Mouse (Mus musculus): ENCODE results near the gene Btn2a2. TPM values are rescaled to one million over a fixed set of nuclear protein-coding genes. Genes with fewer than 3 reads are reported as not detected.

The Btn2a2 gene
- polyA plus RNA-seq, 1 experiment, result not detected

DNA sequence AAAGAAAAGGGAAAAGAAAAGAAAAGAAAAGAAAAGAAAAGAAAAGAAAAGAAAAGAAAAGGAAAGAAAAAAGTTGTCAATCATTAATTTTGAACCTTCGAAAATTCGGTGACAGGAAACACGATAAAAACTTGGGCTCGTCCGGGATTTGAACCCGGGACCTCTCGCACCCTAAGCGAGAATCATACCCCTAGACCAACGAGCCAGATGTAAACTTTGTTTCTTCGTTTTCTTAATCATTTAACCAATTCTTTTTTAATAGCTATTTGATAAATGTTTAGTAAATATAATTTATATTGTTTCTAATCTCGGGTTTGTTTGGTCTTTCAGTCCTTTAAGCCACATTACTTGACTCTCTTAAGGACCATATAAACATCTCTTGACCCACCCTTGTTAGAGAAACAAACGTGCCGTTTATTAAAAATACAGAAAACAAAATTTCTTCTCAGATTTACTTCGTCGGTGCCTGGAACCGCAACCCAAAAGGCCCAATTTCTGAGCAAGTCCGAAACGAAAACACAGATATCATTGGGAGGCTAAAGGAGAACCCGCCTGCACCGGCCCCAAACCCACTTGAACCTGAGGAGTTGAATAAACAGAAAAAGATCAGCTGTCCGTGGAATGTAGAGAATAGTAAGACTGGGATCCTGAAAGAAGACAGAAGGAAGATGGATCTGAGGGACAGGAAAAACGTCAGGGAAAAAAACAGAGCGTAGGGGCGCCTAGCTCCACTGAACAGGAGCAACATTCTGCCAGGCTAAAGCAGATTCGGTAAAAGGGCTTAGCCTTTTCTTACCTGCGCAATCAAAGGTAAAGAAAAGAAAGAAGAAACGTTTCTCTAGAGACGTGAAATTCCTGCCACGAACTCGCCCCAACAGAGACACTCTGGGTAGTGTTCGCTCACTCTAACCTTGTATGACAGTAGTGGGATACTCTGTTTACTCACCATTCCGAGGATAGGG is 51.5 kb downstream of the Btn2a2 start:
- H3K4me1 ChIP-seq (ENCODE audit: control insufficient read depth, insufficient read depth, low read length), result no peaks in the 10 kb centered on the region
- DNase-seq, result peak; percentile 81
- WGBS, result under 1% methylated on average over 32 of the region's 32 CpGs

DNA sequence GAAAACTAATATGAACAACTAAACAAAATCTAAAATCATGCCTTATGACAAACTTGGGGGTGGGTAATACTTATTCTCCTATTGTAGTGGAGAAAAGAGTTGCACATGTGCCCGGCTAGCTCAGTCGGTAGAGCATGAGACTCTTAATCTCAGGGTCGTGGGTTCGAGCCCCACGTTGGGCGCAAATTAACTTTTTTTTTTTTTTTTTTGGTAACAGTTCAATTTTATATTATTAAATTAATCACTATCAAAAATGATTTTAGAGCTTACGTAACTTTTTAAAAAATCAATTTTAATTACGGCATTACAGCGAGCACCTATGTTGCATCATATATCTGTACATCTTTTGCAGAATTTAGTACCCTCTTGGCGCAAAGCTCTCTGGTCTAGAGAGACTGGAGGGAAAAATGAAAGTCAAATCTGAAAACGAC is 52.4 kb downstream of the Btn2a2 start:
- no peak overlapping the region for H3K4me3 ChIP-seq (ENCODE audit: insufficient read depth, low read depth, low read length)
- no peaks in the 10 kb centered on the region for H3K36me3 ChIP-seq (ENCODE audit: control insufficient read depth, insufficient read depth, low read length)
- H3K4me1 ChIP-seq (ENCODE audit: control insufficient read depth, insufficient read depth, low read length), result no peaks in the 10 kb centered on the region
- H3K27me3 ChIP-seq (replicated peaks; ENCODE audit: control insufficient read depth, insufficient read depth, low read length), result no peaks in the 10 kb centered on the region
- DNase-seq, result peak; percentile 68
- no peak overlapping the region for H3K27ac ChIP-seq (ENCODE audit: insufficient read depth, low read depth, low read length)
- 4% methylated on average over 11 of the region's 11 CpGs for WGBS
- TF ChIP-seq POLR2A (IDR thresholded peaks at IDR 0.05; ENCODE audit: low read depth, low read length), result no peak
- no peak for TF ChIP-seq CTCF (conservative IDR thresholded peaks at IDR 0.05; ENCODE audit: insufficient read depth, insufficient read length, low read depth, low read length)

More for the DNA sequence above, 51.5 kb downstream of the Btn2a2 start:
- Histone ChIP-seq H3K27me3 (replicated peaks; ENCODE audit: control insufficient read depth, insufficient read depth, low read length) (no peaks in the 10 kb centered on the region), H3K4me3 (ENCODE audit: insufficient read depth, low read depth, low read length) (peak overlapping the region; percentile 66), H3K36me3 (ENCODE audit: control insufficient read depth, insufficient read depth, low read length) (no peaks in the 10 kb centered on the region), H3K27ac (ENCODE audit: insufficient read depth, low read depth, low read length) (peak overlapping the region; percentile 56; the same call in 1 of the 2 replicates)
- no peak for TF ChIP-seq POLR2A (IDR thresholded peaks at IDR 0.05; ENCODE audit: low read depth, low read length)
- TF ChIP-seq CTCF (conservative IDR thresholded peaks at IDR 0.05; ENCODE audit: insufficient read depth, insufficient read length, low read depth, low read length), result no peak

DNA sequence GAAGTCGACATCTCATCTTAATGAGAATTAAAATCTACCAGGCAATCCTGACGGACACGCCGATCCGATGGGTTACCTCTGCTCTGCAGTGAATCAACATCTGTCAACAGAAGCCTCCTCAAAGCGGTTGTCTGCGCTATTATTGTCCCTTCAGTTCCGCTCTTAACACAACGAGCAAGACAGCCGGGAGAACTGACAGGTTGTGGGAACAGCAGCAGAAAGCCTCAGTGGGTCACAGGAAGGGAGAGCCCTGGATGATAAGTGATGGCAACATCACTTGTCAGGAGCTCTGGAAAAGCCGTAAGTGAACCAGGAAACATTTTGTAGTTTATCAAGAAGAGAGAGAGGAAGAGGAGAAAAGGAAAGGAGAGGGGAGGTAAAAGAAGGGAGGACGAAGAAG is 53.0 kb downstream of the Btn2a2 start:
- DNase-seq, result no peak
- H3K4me3 ChIP-seq (ENCODE audit: insufficient read depth, low read depth, low read length), result peak overlapping the region; percentile 31; the same call in 1 of the 2 replicates
- no peaks in the 10 kb centered on the region for H3K4me1 ChIP-seq (ENCODE audit: control insufficient read depth, insufficient read depth, low read length)
- 23% methylated on average over 12 of the region's 12 CpGs for WGBS
- no peak overlapping the region for H3K27ac ChIP-seq (ENCODE audit: insufficient read depth, low read depth, low read length)
- H3K36me3 ChIP-seq (ENCODE audit: control insufficient read depth, insufficient read depth, low read length), result no peaks in the 10 kb centered on the region
- TF ChIP-seq CTCF (conservative IDR thresholded peaks at IDR 0.05; ENCODE audit: insufficient read depth, insufficient read length, low read depth, low read length) (no peak), POLR2A (IDR thresholded peaks at IDR 0.05; ENCODE audit: low read depth, low read length) (no peak)
- H3K27me3 ChIP-seq (replicated peaks; ENCODE audit: control insufficient read depth, insufficient read depth, low read length), result no peaks in the 10 kb centered on the region

DNA sequence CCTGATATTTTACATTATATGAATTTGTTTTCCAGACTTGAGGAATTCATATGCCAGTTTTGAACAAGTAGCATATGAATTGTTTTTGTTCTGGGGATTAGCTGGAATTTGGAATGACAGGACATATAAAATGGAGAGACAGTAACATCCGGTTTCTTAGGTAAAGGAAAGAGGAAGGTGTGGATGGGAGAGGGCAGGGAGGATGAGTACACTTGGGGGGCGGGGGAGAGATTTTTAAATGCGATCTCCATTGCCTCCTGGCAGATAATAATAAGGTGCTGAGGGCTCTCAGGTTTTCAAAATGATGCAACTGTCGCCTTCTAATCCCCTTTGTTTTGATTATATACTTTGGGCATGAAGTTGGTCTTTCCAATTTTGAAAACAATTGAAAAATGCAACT is 53.4 kb downstream of the Btn2a2 start:
- Histone ChIP-seq H3K27me3 (replicated peaks; ENCODE audit: control insufficient read depth, insufficient read depth, low read length) (no peaks in the 10 kb centered on the region), H3K4me3 (ENCODE audit: insufficient read depth, low read depth, low read length) (no peak overlapping the region), H3K36me3 (ENCODE audit: control insufficient read depth, insufficient read depth, low read length) (no peaks in the 10 kb centered on the region), H3K27ac (ENCODE audit: insufficient read depth, low read depth, low read length) (no peak overlapping the region), H3K4me1 (ENCODE audit: control insufficient read depth, insufficient read depth, low read length) (no peaks in the 10 kb centered on the region)
- TF ChIP-seq CTCF (conservative IDR thresholded peaks at IDR 0.05; ENCODE audit: insufficient read depth, insufficient read length, low read depth, low read length) (no peak), POLR2A (IDR thresholded peaks at IDR 0.05; ENCODE audit: low read depth, low read length) (no peak)
- no peak for DNase-seq
- 56% methylated on average over 4 of the region's 4 CpGs for WGBS

DNA sequence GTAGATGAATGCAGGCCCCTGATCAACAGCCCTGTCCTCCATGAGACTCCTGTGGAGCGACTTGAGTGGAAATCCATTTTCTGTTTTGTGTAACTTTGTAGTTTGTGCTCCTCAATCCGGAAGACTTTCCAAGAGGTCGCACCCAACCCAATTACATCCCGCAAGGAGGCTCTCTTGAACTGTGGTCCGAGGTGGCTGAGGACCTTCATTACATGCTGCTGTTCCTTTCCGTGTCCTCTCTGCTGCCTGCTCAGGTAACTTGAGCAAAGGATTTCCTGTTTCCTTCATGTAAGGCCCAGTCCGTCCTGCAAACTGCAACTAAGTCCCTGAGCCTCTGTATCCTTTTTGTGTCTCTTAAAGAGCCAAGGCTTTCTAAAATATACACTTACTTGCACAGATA is 54.2 kb downstream of the Btn2a2 start:
- DNase-seq, result no peak
- WGBS, result 66% methylated on average over 7 of the region's 7 CpGs
- Histone ChIP-seq H3K4me1 (ENCODE audit: control insufficient read depth, insufficient read depth, low read length) (peaks cover 3% of the 10 kb centered on the region; the same call in 1 of the 2 replicates), H3K27me3 (replicated peaks; ENCODE audit: control insufficient read depth, insufficient read depth, low read length) (no peaks in the 10 kb centered on the region), H3K27ac (ENCODE audit: insufficient read depth, low read depth, low read length) (no peak overlapping the region), H3K36me3 (ENCODE audit: control insufficient read depth, insufficient read depth, low read length) (no peaks in the 10 kb centered on the region), H3K4me3 (ENCODE audit: insufficient read depth, low read depth, low read length) (no peak overlapping the region)
- TF ChIP-seq CTCF (conservative IDR thresholded peaks at IDR 0.05; ENCODE audit: insufficient read depth, insufficient read length, low read depth, low read length), result no peak
- TF ChIP-seq POLR2A (IDR thresholded peaks at IDR 0.05; ENCODE audit: low read depth, low read length), result no peak

DNA sequence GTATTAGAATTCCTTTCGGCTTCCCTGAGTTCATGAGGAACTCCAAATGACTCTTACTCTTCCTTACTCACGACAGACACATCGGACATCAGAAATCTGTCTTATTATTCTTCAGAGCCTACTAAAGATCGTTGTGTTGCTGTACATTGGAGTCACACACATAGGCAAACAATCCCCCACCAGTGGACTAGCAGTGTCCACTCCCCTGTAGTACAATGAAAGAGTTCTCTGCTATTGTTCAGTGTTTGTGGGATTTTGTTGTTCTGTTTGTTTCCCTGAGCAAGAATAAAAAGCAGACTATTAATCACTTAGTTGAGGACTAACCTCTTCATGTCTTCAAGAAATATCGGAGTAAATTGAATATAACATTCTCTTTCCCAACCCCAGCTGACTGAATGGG is 54.9 kb downstream of the Btn2a2 start:
- no peak overlapping the region for H3K27ac ChIP-seq (ENCODE audit: insufficient read depth, low read depth, low read length)
- TF ChIP-seq POLR2A (IDR thresholded peaks at IDR 0.05; ENCODE audit: low read depth, low read length), result no peak

DNA sequence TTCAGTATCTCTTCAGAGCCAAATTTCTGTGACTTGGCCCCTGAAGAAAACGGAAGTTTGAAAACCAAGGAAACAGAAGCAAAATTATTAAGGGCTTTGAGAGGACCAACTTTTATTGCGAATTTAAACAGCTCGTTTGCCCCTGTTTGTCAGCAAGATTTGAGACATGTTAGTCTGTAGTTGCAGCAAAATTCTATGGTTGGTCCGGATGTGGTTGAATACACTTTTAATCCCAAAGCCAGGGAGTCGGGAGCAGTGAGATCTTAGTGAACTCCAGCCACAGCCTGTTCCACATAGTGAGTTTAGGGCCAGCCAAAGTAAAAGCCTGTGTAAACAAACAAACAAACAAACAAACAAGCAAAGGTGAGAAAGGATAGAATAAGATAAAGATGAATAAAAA is 55.5 kb downstream of the Btn2a2 start:
- TF ChIP-seq POLR2A (IDR thresholded peaks at IDR 0.05; ENCODE audit: low read depth, low read length), result no peak
- no peak for TF ChIP-seq CTCF (conservative IDR thresholded peaks at IDR 0.05; ENCODE audit: insufficient read depth, insufficient read length, low read depth, low read length)
- Histone ChIP-seq H3K4me3 (ENCODE audit: insufficient read depth, low read depth, low read length) (no peak overlapping the region), H3K4me1 (ENCODE audit: control insufficient read depth, insufficient read depth, low read length) (peaks cover 3% of the 10 kb centered on the region; the same call in 1 of the 2 replicates), H3K27ac (ENCODE audit: insufficient read depth, low read depth, low read length) (no peak overlapping the region), H3K36me3 (ENCODE audit: control insufficient read depth, insufficient read depth, low read length) (no peaks in the 10 kb centered on the region), H3K27me3 (replicated peaks; ENCODE audit: control insufficient read depth, insufficient read depth, low read length) (no peaks in the 10 kb centered on the region)
- 7% methylated on average over 5 of the region's 5 CpGs for WGBS
- DNase-seq, result no peak

More for the DNA sequence above, 54.9 kb downstream of the Btn2a2 start:
- Histone ChIP-seq H3K27me3 (replicated peaks; ENCODE audit: control insufficient read depth, insufficient read depth, low read length) (no peaks in the 10 kb centered on the region), H3K4me1 (ENCODE audit: control insufficient read depth, insufficient read depth, low read length) (peaks cover 3% of the 10 kb centered on the region; the same call in 1 of the 2 replicates), H3K4me3 (ENCODE audit: insufficient read depth, low read depth, low read length) (no peak overlapping the region), H3K36me3 (ENCODE audit: control insufficient read depth, insufficient read depth, low read length) (no peaks in the 10 kb centered on the region)
- no peak for DNase-seq
- 67% methylated on average over 5 of the region's 5 CpGs for WGBS
